Mouse (Mus musculus) spleen, adult 2 months (tissue): Measurements from ENCODE around the gene Hoxa9.

Source experiments
- CTCF ChIP-seq: fragments of 200-500 bp; IDR thresholded peaks from 2 replicates; pipeline ENCODE4 v1.5.1; 2011; ENCODE audit warnings: mild to moderate bottlenecking, inconsistent platforms; ENCODE audit not compliant: insufficient read depth, insufficient read length, insufficient replicate concordance; ENCODE audit errors: extremely low read depth
- POLR2A ChIP-seq: fragments of 200-500 bp; IDR thresholded peaks from 2 replicates; pipeline ENCODE4 v1.6.1; 2011; ENCODE audit warnings: low read depth, low read length, inconsistent platforms

DNA sequence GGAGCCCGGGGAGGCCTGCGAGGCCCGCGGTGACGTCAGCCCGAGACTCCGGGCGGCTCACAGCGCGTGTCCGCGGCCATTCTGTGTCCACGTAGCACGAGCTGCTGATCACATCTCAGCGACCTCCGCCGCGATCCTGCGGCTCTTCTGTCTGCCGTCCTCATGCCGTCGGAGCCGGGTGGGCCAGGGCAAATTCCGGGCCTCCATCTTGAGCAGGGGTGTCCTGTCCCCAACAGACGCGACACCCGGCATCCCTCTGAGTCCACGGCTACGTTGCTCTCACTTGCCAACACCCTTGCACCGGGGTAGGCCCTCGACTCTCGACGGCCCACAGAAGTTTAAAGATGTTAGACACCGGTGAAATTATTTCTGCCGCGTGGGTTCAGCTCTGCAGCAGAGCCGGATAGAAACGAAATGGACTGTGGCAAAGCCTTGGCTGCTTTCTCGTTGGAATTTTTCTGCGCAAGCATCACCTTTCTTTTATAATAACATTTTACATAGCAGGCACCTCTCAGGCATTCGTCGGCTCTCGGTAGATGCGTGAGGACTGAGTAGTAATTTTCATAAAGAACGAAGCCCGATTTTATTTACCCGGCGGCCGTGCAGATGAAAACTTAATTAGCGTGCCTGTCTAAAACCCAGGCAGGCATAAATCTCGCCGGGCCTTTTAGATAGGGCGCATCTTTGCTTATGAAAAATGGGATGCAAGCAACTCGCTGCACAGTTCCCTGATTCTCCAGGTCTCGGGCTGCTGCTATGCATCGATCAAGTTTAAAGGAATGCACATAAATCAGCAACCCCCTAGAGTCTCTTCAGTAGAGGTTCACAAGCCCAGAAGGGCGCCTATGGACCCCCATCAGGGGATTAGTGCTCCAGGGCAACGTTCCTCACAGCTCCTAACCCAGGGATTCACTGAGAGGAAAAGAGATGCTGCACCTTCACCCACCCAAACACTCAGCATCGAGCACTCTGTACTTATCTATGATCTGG lies 22.9 kb upstream of the Hoxa9 start:
- no peak for TF ChIP-seq POLR2A
- no peak for TF ChIP-seq CTCF
